Mouse (Mus musculus): ENCODE measurements around the gene Fam185a.
A peak's percentile ranks its signal among the peaks of the same experiment; 100 is the strongest.

The Fam185a gene

GRCm38 (mm10) chr5:21426666-21427065 is 1.9 kb downstream of the Fam185a start:
- DNase-seq (ENCODE audit: low read depth, low spot score) = peak; percentile 73

- DNase-seq (ENCODE audit: low read depth, low spot score) = peak; percentile 22
Measured at GRCm38 (mm10) chr5:21434148-21434929, 9.6 kb downstream of the Fam185a start.

- no peak for DNase-seq (ENCODE audit: low read depth, low spot score)
Measured at GRCm38 (mm10) chr5:21436471-21436975, 11.8 kb downstream of the Fam185a start.

GRCm38 (mm10) chr5:21438428-21438827 is 13.7 kb downstream of the Fam185a start:
- DNase-seq (ENCODE audit: low read depth, low spot score) = no peak

- DNase-seq (ENCODE audit: low read depth, low spot score) = no peak
Measured at GRCm38 (mm10) chr5:21439446-21440110, 14.8 kb downstream of the Fam185a start.

- peak; percentile 55 for DNase-seq (ENCODE audit: low read depth, low spot score)
Measured at GRCm38 (mm10) chr5:21440833-21441530, 16.2 kb downstream of the Fam185a start.

DNA sequence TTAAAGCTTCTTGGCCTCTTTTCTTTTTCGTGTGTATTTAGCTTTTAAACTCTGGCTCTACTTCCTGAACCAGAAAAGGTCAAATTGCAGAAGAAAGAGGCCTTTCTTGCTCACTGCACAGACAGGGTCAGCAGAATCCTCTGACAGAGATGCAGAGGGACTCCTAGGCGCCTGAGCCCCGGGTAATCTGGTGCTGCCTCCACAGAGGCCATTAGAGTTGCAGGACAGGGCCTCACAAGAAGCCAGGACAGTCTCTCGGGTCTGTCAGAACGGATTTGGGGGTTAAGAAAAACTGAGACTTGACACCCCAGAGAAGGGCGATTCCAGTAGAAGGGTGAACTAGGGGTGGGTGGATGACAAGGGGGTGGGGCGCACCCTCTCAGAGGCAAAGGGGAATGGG is 42.6 kb downstream of the Fam185a start:
- no peak for DNase-seq (ENCODE audit: low read depth, low spot score)

GRCm38 (mm10) chr5:21468100-21468499 is 43.3 kb downstream of the Fam185a start:
- no peak for DNase-seq (ENCODE audit: low read depth, low spot score)

- no peak for DNase-seq (ENCODE audit: low read depth, low spot score)
Measured at GRCm38 (mm10) chr5:21478428-21478827, 53.7 kb downstream of the Fam185a start.

- DNase-seq (ENCODE audit: low read depth, low spot score) = no peak
Measured at GRCm38 (mm10) chr5:21479746-21480145, 55.0 kb downstream of the Fam185a start.

- no peak for DNase-seq (ENCODE audit: low read depth, low spot score)
Measured at GRCm38 (mm10) chr5:21481521-21481920, 56.8 kb downstream of the Fam185a start.

DNA sequence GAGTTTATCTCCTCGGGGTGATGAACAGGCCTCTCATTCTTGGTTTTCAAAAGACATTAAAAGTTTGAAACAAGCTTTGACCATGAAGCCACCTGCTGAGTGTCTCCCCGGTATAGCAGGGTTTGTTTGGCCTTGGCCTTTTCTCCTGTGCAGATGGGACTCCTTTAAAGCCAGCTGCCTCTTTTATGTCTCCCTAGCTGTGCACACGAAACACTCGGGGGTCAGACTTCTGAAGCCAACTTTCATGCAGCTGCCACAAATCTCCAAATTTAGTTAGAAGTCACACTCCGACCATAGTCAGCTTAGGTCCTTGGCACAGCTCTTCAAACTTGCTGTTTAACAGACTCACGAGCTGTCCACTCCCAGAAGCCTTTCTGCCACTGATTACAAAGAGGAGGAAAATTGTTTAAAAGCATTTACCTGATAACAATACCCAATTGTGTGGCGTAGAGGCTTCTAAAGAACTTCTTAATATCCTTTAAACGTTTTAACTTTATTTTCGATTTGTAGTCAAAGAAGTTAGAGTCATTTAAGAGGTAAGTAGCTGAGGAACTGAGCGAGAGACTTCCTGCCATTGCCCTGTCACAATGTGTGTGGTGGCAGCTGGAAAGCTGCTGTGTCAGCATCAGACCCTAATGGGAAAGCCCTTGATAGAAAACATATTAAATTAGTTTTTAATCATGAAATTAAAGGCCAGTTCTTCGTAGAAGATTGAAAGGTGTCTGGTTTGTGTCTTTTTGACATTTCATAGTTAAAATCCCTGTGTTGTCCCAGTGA is 57.9 kb downstream of the Fam185a start:
- DNase-seq (ENCODE audit: low read depth, low spot score) = no peak

GRCm38 (mm10) chr5:21483275-21483674 is 58.5 kb downstream of the Fam185a start:
- DNase-seq (ENCODE audit: low read depth, low spot score) = no peak

GRCm38 (mm10) chr5:21485197-21485829 is 60.6 kb downstream of the Fam185a start:
- DNase-seq (ENCODE audit: low read depth, low spot score) = no peak

GRCm38 (mm10) chr5:21486798-21487197 is 62.0 kb downstream of the Fam185a start:
- DNase-seq (ENCODE audit: low read depth, low spot score) = no peak

DNA sequence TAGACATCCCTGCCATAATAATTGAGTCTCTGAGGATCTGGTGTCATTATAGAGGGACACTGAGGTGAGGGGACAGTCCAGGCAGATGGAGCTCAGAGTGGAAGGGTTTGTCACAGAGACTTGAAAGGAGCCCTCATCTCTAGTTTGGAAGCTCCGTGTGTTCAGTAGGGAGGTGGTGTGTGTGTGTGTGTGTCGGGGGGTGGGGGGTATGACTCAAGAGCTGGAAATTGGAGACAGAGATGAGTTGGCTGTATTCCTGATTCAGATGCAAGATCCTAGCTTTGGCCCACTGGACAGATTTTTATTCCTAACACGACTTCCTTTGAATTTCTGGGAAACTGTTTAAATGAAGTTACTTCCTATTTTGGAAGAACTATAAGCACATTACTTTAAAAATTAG is 62.5 kb downstream of the Fam185a start:
- no peak for DNase-seq (ENCODE audit: low read depth, low spot score)

DNA sequence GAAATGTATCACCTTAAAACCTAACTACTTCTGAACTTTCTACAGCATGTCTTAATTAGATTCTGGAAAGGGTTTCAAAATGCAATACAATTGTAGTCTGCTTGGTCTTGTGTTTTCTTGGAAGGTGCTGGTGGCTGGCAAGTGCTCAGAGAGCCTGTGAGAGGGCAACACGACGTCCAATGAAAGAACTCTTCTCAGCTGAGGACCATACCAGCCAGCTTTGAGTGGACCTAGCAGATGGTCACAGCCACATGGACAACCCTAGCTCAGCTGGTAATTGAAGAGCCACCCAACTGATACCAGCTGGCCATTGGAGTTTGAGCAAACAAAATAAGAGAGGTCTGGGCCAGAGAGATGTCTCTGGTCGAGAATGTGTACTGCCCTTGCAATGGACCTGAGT is 63.0 kb downstream of the Fam185a start:
- DNase-seq (ENCODE audit: low read depth, low spot score) = no peak

DNA sequence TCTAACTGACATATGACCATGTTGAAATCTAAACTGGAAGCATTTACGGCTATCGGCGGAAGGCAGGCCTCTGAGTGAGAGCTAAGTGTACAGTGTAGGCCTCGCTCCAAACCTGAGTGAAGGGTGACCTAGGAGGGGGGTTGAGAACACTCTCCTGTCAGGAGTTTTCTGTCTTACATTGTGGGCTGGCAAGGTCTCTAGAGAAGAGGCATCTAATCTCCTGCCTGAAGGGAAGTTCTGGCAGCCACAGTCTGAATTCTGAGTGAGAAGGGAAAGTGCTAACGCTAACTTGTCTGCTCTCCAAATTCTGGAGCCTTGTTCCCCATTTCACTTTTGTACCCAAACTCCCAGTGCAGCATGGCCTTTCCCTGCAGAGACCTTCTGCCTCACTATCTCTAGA is 63.7 kb downstream of the Fam185a start:
- no peak for DNase-seq (ENCODE audit: low read depth, low spot score)

DNA sequence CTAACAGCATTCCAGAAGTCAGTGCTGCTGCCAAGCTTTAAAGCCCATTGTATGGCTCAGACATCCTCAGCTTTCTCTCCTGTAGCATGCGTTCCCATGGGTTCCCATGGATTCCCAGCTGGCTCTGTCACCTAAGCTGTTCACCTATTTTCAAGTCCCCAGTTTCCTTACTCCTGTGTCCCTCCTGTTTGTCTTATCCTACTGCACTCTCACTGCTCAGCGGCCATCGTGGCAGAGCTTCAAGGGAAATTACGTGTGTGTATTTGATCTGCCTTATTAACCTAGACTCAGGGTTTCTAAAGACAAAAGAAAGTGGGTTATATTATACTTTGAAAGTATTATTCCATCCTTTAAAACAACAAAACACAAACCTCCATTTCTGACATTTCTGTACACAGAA is 64.4 kb downstream of the Fam185a start:
- DNase-seq (ENCODE audit: low read depth, low spot score) = no peak

GRCm38 (mm10) chr5:21491469-21491868 is 66.7 kb downstream of the Fam185a start:
- no peak for DNase-seq (ENCODE audit: low read depth, low spot score)

- no peak for DNase-seq (ENCODE audit: low read depth, low spot score)
Measured at GRCm38 (mm10) chr5:21492213-21492612, 67.5 kb downstream of the Fam185a start.

Data from A20 (cell line).